Mouse (Mus musculus): ENCODE measurements around the gene Nfatc2ip. TPM values are rescaled to one million over a fixed set of nuclear protein-coding genes. Genes with fewer than 3 reads are reported as not detected.

The Nfatc2ip gene
- polyA plus RNA-seq, 1 experiment from 2014 or later, result 2.9 TPM

DNA sequence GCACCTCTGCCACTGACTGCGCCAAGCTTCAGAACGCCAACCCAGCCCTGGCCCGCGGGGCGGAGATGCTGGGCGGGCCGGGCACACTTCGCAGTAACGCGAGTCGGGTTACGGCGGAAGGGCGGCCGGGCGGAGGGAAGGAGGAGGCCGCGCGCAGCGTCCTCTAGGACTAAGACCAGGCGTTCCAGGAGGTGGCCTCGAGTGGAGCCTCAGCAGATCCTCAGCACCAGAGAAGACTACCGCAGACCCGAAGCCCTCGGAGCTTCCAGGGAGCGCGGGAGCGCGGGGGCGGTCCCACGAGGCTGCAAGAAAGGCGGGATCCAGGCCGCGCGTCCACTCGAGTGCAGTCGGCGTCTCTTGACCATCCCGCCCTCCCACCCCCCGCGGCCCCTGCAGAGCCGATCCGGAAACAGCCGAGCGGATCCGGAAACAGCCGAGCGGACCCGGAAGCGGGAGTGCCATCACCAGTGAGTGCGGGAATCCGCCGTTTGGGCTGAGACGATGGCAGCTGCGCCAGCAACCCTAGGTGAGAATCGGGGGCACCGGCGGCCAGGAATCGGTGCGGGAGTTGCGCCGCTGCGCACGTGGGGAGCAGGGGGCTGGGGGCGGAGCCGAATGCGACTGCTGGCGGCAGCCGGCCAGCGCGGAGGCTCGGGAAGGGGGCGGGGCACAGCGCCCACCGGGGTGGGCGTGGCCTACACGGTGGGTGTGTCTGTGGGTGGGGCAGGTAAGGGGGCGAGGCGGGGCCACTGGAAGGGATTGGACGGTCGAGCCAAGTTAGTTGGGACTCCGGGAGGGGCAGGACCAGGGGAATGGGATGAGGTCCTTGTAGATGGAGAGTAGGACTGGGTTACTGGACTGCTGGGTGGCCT, 32.3 kb upstream of the Nfatc2ip start, which contains the start of gene Rabep2:
Rabep2 (plus strand) TSS at position 129 of the 872 bp plus-strand sequence.
- peak within 1 kb of the TSS; percentile 78 for H3K4me2 ChIP-seq
- peak within 1 kb of the TSS; percentile 66 for H3K4me3 ChIP-seq (replicated peaks)
- peak within 1 kb of the TSS; percentile 94 for H3K27ac ChIP-seq
- H3K9ac ChIP-seq (replicated peaks), result peak within 1 kb of the TSS; percentile 80
- no peaks in the 10 kb centered on the region for H3K27me3 ChIP-seq
- peak; percentile 90 for ATAC-seq (ENCODE audit: insufficient number of reproducible peaks, insufficient read depth, low FRiP score, low TSS enrichment, low read depth)
- H3K4me1 ChIP-seq (replicated peaks), result peaks cover 18% of the 10 kb centered on the region
- 0 out of 2 replicates have a peak, but pooled peaks cover 7% of the 10 kb centered on the region for H3K9me3 ChIP-seq
- under 1% methylated on average over 82 of the region's 82 CpGs for WGBS
- peaks cover 23% of the 10 kb centered on the region; the same call in 1 of the 2 replicates for H3K36me3 ChIP-seq

DNA sequence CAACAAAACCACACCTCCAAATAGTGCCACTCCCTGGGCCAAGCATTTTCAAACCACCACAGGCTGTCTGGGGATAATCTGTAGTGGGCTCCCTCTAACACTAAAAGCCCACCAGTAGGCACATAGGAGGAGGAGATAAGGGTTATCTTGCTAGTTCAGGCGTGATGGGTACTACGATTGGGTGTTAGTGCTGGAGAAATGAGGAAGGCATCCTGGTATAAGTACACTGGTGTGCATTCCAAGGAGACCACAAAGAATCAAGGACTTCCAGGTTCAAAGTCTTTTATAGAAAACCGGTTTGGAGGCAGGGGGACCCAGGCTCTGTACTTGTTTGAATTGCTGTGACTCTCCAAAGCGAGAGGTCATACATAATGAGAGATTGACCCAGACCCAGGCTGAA, 31.6 kb upstream of the Nfatc2ip start:
- peaks cover 18% of the 10 kb centered on the region for H3K4me1 ChIP-seq (replicated peaks)
- peaks cover 16% of the 10 kb centered on the region; the same call in 1 of the 2 replicates for H3K36me3 ChIP-seq
- H3K27ac ChIP-seq, result peak overlapping the region; percentile 94
- 22% methylated on average over 4 of the region's 4 CpGs for WGBS
- H3K4me2 ChIP-seq, result peak overlapping the region; percentile 78
- peak overlapping the region; percentile 66 for H3K4me3 ChIP-seq (replicated peaks)
- peak overlapping the region; percentile 80 for H3K9ac ChIP-seq (replicated peaks)
- H3K9me3 ChIP-seq, result 0 out of 2 replicates have a peak, but pooled peaks cover 7% of the 10 kb centered on the region
- no peaks in the 10 kb centered on the region for H3K27me3 ChIP-seq
- ATAC-seq (ENCODE audit: insufficient number of reproducible peaks, insufficient read depth, low FRiP score, low TSS enrichment, low read depth), result 0 out of 2 replicates have a peak, but pooled peaks have one; percentile 1

GRCm38 (mm10) chr7:126427323-126427860, 30.9 kb upstream of the Nfatc2ip start:
- Histone ChIP-seq H3K27me3 (no peaks in the 10 kb centered on the region), H3K4me1 (replicated peaks) (peaks cover 18% of the 10 kb centered on the region), H3K36me3 (peaks cover 10% of the 10 kb centered on the region; the same call in 1 of the 2 replicates), H3K4me2 (peak overlapping the region; percentile 13; the same call in 1 of the 2 replicates), H3K4me3 (replicated peaks) (peak overlapping the region; percentile 66), H3K9me3 (0 out of 2 replicates have a peak, but pooled peaks cover 7% of the 10 kb centered on the region), H3K27ac (no peak overlapping the region), H3K9ac (replicated peaks) (no peak overlapping the region)
- no peak for ATAC-seq (ENCODE audit: insufficient number of reproducible peaks, insufficient read depth, low FRiP score, low TSS enrichment, low read depth)
- WGBS, result 42% methylated on average over 13 of the region's 13 CpGs

- no peak for ATAC-seq (ENCODE audit: insufficient number of reproducible peaks, insufficient read depth, low FRiP score, low TSS enrichment, low read depth)
- 77% methylated on average over 6 of the region's 6 CpGs for WGBS
- Histone ChIP-seq H3K4me2 (no peak overlapping the region), H3K4me1 (replicated peaks) (peaks cover 10% of the 10 kb centered on the region; the same call in 1 of the 2 replicates), H3K9me3 (0 out of 2 replicates have a peak, but pooled peaks cover 7% of the 10 kb centered on the region), H3K27me3 (no peaks in the 10 kb centered on the region), H3K9ac (replicated peaks) (no peak overlapping the region), H3K36me3 (no peaks in the 10 kb centered on the region), H3K27ac (no peak overlapping the region), H3K4me3 (replicated peaks) (no peak overlapping the region)
Measured at GRCm38 (mm10) chr7:126424161-126424560, 27.6 kb upstream of the Nfatc2ip start.

- Histone ChIP-seq H3K27ac (no peak overlapping the region), H3K27me3 (no peaks in the 10 kb centered on the region), H3K4me1 (replicated peaks) (peaks cover 3% of the 10 kb centered on the region; the same call in 1 of the 2 replicates), H3K9me3 (0 out of 2 replicates have a peak, but pooled peaks cover 7% of the 10 kb centered on the region), H3K36me3 (no peaks in the 10 kb centered on the region), H3K9ac (replicated peaks) (no peak overlapping the region), H3K4me3 (replicated peaks) (no peak overlapping the region), H3K4me2 (no peak overlapping the region)
- no peak for ATAC-seq (ENCODE audit: insufficient number of reproducible peaks, insufficient read depth, low FRiP score, low TSS enrichment, low read depth)
- WGBS, result 88% methylated on average over 5 of the region's 5 CpGs
Measured at GRCm38 (mm10) chr7:126421756-126422155, 25.2 kb upstream of the Nfatc2ip start.

- 76% methylated on average over 3 of the region's 3 CpGs for WGBS
- no peak overlapping the region for H3K4me3 ChIP-seq (replicated peaks)
- H3K36me3 ChIP-seq, result no peaks in the 10 kb centered on the region
- H3K9ac ChIP-seq (replicated peaks), result no peak overlapping the region
- peaks cover 4% of the 10 kb centered on the region; the same call in 1 of the 2 replicates for H3K4me1 ChIP-seq (replicated peaks)
- no peaks in the 10 kb centered on the region for H3K9me3 ChIP-seq
- H3K27ac ChIP-seq, result no peak overlapping the region
- H3K4me2 ChIP-seq, result no peak overlapping the region
- peaks cover 8% of the 10 kb centered on the region; the same call in 1 of the 2 replicates for H3K27me3 ChIP-seq
- ATAC-seq (ENCODE audit: insufficient number of reproducible peaks, insufficient read depth, low FRiP score, low TSS enrichment, low read depth), result no peak
Measured at GRCm38 (mm10) chr7:126418496-126418895, 22.0 kb upstream of the Nfatc2ip start.

DNA sequence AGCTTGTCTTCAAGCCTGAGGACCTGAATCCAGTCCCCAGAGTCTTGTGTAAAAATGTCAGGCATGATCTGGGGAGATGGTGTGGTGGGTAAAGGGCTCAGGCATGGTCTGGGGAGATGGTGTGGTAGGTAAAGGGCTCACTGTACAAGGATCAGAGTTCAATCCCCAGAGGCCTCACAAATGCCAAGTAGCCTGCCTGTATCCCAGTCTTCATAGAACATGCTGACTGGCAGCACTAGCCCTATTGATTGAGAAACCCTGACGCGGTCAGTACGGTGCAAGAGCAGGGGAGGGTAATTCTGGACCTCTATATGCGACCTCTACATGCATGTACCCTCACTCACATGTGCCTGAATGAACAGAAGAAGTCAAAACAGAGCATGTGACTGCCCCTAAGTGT, 21.1 kb upstream of the Nfatc2ip start:
- Histone ChIP-seq H3K4me3 (replicated peaks) (no peak overlapping the region), H3K27ac (no peak overlapping the region), H3K4me2 (no peak overlapping the region), H3K9me3 (no peaks in the 10 kb centered on the region), H3K36me3 (no peaks in the 10 kb centered on the region), H3K4me1 (replicated peaks) (peaks cover 4% of the 10 kb centered on the region; the same call in 1 of the 2 replicates), H3K27me3 (peaks cover 9% of the 10 kb centered on the region; the same call in 1 of the 2 replicates), H3K9ac (replicated peaks) (no peak overlapping the region)
- 91% methylated on average over 4 of the region's 4 CpGs for whole genome bisulfite sequencing
- no peak for ATAC-seq (ENCODE audit: insufficient number of reproducible peaks, insufficient read depth, low FRiP score, low TSS enrichment, low read depth)

- WGBS, result 55% methylated on average over 8 of the region's 8 CpGs
- Histone ChIP-seq H3K9me3 (no peaks in the 10 kb centered on the region), H3K9ac (replicated peaks) (no peak overlapping the region), H3K4me3 (replicated peaks) (no peak overlapping the region), H3K27ac (no peak overlapping the region), H3K36me3 (no peaks in the 10 kb centered on the region), H3K27me3 (peaks cover 9% of the 10 kb centered on the region; the same call in 1 of the 2 replicates), H3K4me2 (no peak overlapping the region), H3K4me1 (replicated peaks) (peaks cover 4% of the 10 kb centered on the region; the same call in 1 of the 2 replicates)
- no peak for ATAC-seq (ENCODE audit: insufficient number of reproducible peaks, insufficient read depth, low FRiP score, low TSS enrichment, low read depth)
Measured at GRCm38 (mm10) chr7:126417045-126417444, 20.5 kb upstream of the Nfatc2ip start.

GRCm38 (mm10) chr7:126416615-126417014, 20.1 kb upstream of the Nfatc2ip start:
- Histone ChIP-seq H3K27ac (no peak overlapping the region), H3K4me2 (no peak overlapping the region), H3K27me3 (peaks cover 9% of the 10 kb centered on the region; the same call in 1 of the 2 replicates), H3K9ac (replicated peaks) (no peak overlapping the region), H3K36me3 (no peaks in the 10 kb centered on the region), H3K4me1 (replicated peaks) (peaks cover 4% of the 10 kb centered on the region; the same call in 1 of the 2 replicates), H3K9me3 (no peaks in the 10 kb centered on the region), H3K4me3 (replicated peaks) (no peak overlapping the region)
- ATAC-seq (ENCODE audit: insufficient number of reproducible peaks, insufficient read depth, low FRiP score, low TSS enrichment, low read depth), result no peak
- 76% methylated on average over 2 of the region's 2 CpGs for WGBS

- H3K9me3 ChIP-seq, result no peaks in the 10 kb centered on the region
- H3K4me2 ChIP-seq, result no peak within 1 kb of the TSS
- no peaks in the 10 kb centered on the region for H3K36me3 ChIP-seq
- H3K4me1 ChIP-seq (replicated peaks), result peaks cover 4% of the 10 kb centered on the region; the same call in 1 of the 2 replicates
- no peak within 1 kb of the TSS for H3K27ac ChIP-seq
- no peak within 1 kb of the TSS for H3K4me3 ChIP-seq (replicated peaks)
- no peak for ATAC-seq (ENCODE audit: insufficient number of reproducible peaks, insufficient read depth, low FRiP score, low TSS enrichment, low read depth)
- H3K9ac ChIP-seq (replicated peaks), result no peak within 1 kb of the TSS
- 82% methylated on average over 6 of the region's 6 CpGs for WGBS
- H3K27me3 ChIP-seq, result peaks cover 9% of the 10 kb centered on the region; the same call in 1 of the 2 replicates
Measured at GRCm38 (mm10) chr7:126414725-126415124, 18.2 kb upstream of the Nfatc2ip start, which contains the start of gene Cd19. Gene Cd19 (minus strand): TSS chr7:126414889.

- Histone ChIP-seq H3K4me2 (no peak overlapping the region), H3K36me3 (no peaks in the 10 kb centered on the region), H3K9me3 (no peaks in the 10 kb centered on the region), H3K4me3 (replicated peaks) (no peak overlapping the region), H3K27me3 (peaks cover 9% of the 10 kb centered on the region; the same call in 1 of the 2 replicates), H3K27ac (no peak overlapping the region), H3K4me1 (replicated peaks) (no peaks in the 10 kb centered on the region), H3K9ac (replicated peaks) (no peak overlapping the region)
- WGBS, result 87% methylated on average over 4 of the region's 4 CpGs
- no peak for ATAC-seq (ENCODE audit: insufficient number of reproducible peaks, insufficient read depth, low FRiP score, low TSS enrichment, low read depth)
Measured at GRCm38 (mm10) chr7:126411061-126411460, 14.5 kb upstream of the Nfatc2ip start.

Measured in limb, embryonic 12.5 days (tissue).